Mouse (Mus musculus): ENCODE measurements at regions not wholly inside any gene's neighbourhood (a gene's known extent, or its start where the extent isn't known, plus 50 kb on each side); places are given as distances from the start of the nearest gene placed in this dataset.

- TF ChIP-seq CTCF (IDR thresholded peaks at IDR 0.05) (no peak), POLR2A (IDR thresholded peaks at IDR 0.05; ENCODE audit: insufficient read depth, low read depth, low read length) (no peak)
Measured at GRCm38 (mm10) chr19:49301364-49302091, 1095.7 kb downstream of the Sorcs3 start.
